Mouse (Mus musculus): ENCODE measurements around the gene Maf. TPM values are rescaled to one million over a fixed set of nuclear protein-coding genes. Genes with fewer than 3 reads are reported as not detected.

Gene Maf
- total RNA-seq, 1 experiment: 1.4 TPM

DNA sequence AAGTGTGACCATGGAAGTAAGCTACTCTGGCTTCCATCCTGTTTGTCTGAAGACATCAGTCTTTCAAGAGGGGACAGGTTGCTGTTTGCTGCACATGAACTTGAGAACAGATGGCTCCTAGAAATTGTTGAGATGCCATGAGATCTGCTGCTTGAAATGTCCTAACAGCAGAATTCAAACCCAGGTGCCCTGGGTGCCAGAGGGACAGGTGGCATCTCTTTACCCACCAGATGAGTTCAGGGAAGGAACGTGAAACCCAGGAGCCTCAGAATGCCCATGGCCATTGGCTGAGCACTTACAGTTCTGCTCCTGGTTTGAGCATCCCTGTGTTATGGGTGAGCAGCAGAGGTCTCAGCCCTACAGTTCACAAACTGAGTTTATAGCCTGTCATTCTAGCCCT lies 62.5 kb downstream of the Maf start:
- in situ Hi-C loops (cut with MboI; ENCODE audit: low sequenced_read_pairs in 2 of 2, unreplicated experiment in 2 of 2): no loop called here
- no peak overlapping the region for H3K27ac ChIP-seq (ENCODE audit: insufficient read depth, low read depth, low read length, poor library complexity, severe bottlenecking)
- H3K9ac ChIP-seq (ENCODE audit: insufficient read depth, low read depth, low read length, poor library complexity, severe bottlenecking): no peak overlapping the region
- no peaks in the 10 kb centered on the region for H3K9me3 ChIP-seq (ENCODE audit: control insufficient read depth, insufficient read depth, low read depth, low read length)
- H3K4me1 ChIP-seq (ENCODE audit: control insufficient read depth in 2 of 2, insufficient read depth in 2 of 2, low read length in 2 of 2, poor library complexity in 1 of 2): no peaks in the 10 kb centered on the region
- H3K4me3 ChIP-seq (ENCODE audit: insufficient read depth in 1 of 2, low read depth in 1 of 2, low read length in 2 of 2, poor library complexity in 1 of 2, severe bottlenecking in 1 of 2): no peak overlapping the region
- no peaks in the 10 kb centered on the region for H3K36me3 ChIP-seq (ENCODE audit: control insufficient read depth, insufficient read depth, low read length, poor library complexity, severe bottlenecking)
- TF ChIP-seq ZC3H11A (IDR thresholded peaks at IDR 0.05; ENCODE audit: borderline replicate concordance, low read depth, low read length) (no peak), HCFC1 (IDR thresholded peaks at IDR 0.05; ENCODE audit: borderline replicate concordance, insufficient read depth, low read length) (no peak), CHD2 (IDR thresholded peaks at IDR 0.05; ENCODE audit: low read depth, low read length) (no peak), MAFK (IDR thresholded peaks at IDR 0.05; ENCODE audit: insufficient read depth, low read depth, low read length) (no peak), ZNF384 (IDR thresholded peaks at IDR 0.05; ENCODE audit: low read depth, low read length) (no peak)
- DNase-seq (ENCODE audit: low read depth, low spot score): no peak

DNA sequence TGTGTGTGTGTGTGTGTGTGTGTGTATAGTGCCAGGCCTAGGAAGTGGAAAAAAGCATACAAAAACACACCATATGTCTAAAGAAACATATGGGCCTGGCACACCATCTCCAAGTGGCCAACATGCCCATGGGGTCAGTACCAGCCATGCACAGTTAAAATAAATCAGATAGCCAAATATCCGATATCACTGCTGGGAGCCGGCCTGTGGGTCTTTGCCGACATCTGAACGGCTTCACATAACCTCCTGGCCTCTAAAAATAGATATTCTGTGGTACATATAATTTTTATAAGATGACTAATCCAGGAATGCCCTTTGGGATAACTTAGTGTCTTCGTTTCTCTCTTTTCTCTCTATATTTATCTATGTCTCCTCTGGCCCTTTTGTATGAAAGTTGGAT lies 65.7 kb downstream of the Maf start:
- no peak overlapping the region for H3K9ac ChIP-seq (ENCODE audit: insufficient read depth, low read depth, low read length, poor library complexity, severe bottlenecking)
- in situ Hi-C loops (cut with MboI; ENCODE audit: low sequenced_read_pairs in 2 of 2, unreplicated experiment in 2 of 2): no loop called here
- H3K27ac ChIP-seq (ENCODE audit: insufficient read depth, low read depth, low read length, poor library complexity, severe bottlenecking): no peak overlapping the region
- TF ChIP-seq MAFK (IDR thresholded peaks at IDR 0.05; ENCODE audit: insufficient read depth, low read depth, low read length) (no peak), CHD2 (IDR thresholded peaks at IDR 0.05; ENCODE audit: low read depth, low read length) (no peak), HCFC1 (IDR thresholded peaks at IDR 0.05; ENCODE audit: borderline replicate concordance, insufficient read depth, low read length) (no peak), ZC3H11A (IDR thresholded peaks at IDR 0.05; ENCODE audit: borderline replicate concordance, low read depth, low read length) (no peak), ZNF384 (IDR thresholded peaks at IDR 0.05; ENCODE audit: low read depth, low read length) (no peak)
- H3K36me3 ChIP-seq (ENCODE audit: control insufficient read depth, insufficient read depth, low read length, poor library complexity, severe bottlenecking): no peaks in the 10 kb centered on the region
- no peaks in the 10 kb centered on the region for H3K4me1 ChIP-seq (ENCODE audit: control insufficient read depth in 2 of 2, insufficient read depth in 2 of 2, low read length in 2 of 2, poor library complexity in 1 of 2)
- no peaks in the 10 kb centered on the region for H3K9me3 ChIP-seq (ENCODE audit: control insufficient read depth, insufficient read depth, low read depth, low read length)
- DNase-seq (ENCODE audit: low read depth, low spot score): no peak
- no peak overlapping the region for H3K4me3 ChIP-seq (ENCODE audit: insufficient read depth in 1 of 2, low read depth in 1 of 2, low read length in 2 of 2, poor library complexity in 1 of 2, severe bottlenecking in 1 of 2)

DNA sequence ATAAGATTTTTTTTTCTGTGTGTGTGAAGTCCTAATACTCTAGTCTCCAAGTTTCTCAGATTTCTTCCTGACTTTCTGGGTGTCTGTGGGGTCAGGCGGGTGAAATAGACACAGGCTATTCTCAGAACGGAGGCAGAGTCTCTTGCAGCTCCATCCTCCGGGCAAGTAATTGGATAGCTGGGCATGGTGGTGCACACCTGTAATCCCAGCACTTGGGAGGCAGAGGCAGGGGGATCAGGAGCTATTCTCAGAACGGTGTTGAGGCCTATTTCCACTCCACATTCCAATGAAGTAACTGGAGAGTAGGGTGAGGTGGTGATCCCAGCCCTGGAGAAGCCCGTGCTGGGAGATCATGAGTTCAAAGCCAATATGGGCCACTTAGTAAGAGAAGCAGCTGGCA lies 67.6 kb downstream of the Maf start:
- no peak overlapping the region for H3K9ac ChIP-seq (ENCODE audit: insufficient read depth, low read depth, low read length, poor library complexity, severe bottlenecking)
- H3K9me3 ChIP-seq (ENCODE audit: control insufficient read depth, insufficient read depth, low read depth, low read length): no peaks in the 10 kb centered on the region
- H3K27ac ChIP-seq (ENCODE audit: insufficient read depth, low read depth, low read length, poor library complexity, severe bottlenecking): no peak overlapping the region
- TF ChIP-seq CHD2 (IDR thresholded peaks at IDR 0.05; ENCODE audit: low read depth, low read length) (no peak), MAFK (IDR thresholded peaks at IDR 0.05; ENCODE audit: insufficient read depth, low read depth, low read length) (no peak), ZNF384 (IDR thresholded peaks at IDR 0.05; ENCODE audit: low read depth, low read length) (no peak), HCFC1 (IDR thresholded peaks at IDR 0.05; ENCODE audit: borderline replicate concordance, insufficient read depth, low read length) (no peak), ZC3H11A (IDR thresholded peaks at IDR 0.05; ENCODE audit: borderline replicate concordance, low read depth, low read length) (no peak)
- H3K4me3 ChIP-seq (ENCODE audit: insufficient read depth in 1 of 2, low read depth in 1 of 2, low read length in 2 of 2, poor library complexity in 1 of 2, severe bottlenecking in 1 of 2): no peak overlapping the region
- in situ Hi-C loops (cut with MboI; ENCODE audit: low sequenced_read_pairs in 2 of 2, unreplicated experiment in 2 of 2): no loop called here
- DNase-seq (ENCODE audit: low read depth, low spot score): no peak
- no peaks in the 10 kb centered on the region for H3K36me3 ChIP-seq (ENCODE audit: control insufficient read depth, insufficient read depth, low read length, poor library complexity, severe bottlenecking)
- no peaks in the 10 kb centered on the region for H3K4me1 ChIP-seq (ENCODE audit: control insufficient read depth in 2 of 2, insufficient read depth in 2 of 2, low read length in 2 of 2, poor library complexity in 1 of 2)

DNA sequence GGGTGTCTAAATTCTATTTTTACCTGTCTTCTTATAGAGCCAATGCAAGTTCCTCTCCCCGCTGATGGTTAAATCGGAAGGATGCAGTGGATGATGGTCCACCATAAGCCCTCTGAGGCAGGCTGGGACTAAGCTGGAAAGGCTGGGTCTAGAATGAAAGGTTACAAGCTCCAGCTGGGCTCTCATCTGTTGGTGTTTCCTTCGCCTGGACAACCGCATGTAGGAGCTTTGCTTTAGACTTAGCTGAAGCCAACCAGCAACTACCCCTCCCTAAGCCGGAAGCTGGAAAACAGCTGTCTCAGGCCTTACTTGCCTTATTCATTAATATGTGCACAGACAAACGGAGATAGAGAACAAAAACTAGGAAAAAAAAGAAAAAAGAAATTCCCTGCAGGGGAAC lies 70.8 kb downstream of the Maf start:
- H3K4me1 ChIP-seq (ENCODE audit: control insufficient read depth in 2 of 2, insufficient read depth in 2 of 2, low read length in 2 of 2, poor library complexity in 1 of 2): peaks cover 3 to 5% of the 10 kb centered on the region in 2 experiments; a peak in 2 of 4 replicates
- in situ Hi-C loops (cut with MboI; ENCODE audit: low sequenced_read_pairs in 2 of 2, unreplicated experiment in 2 of 2): no loop called here
- DNase-seq (ENCODE audit: low read depth, low spot score): no peak

More for the DNA sequence above, 70.8 kb downstream of the Maf start:
- no peaks in the 10 kb centered on the region for H3K9me3 ChIP-seq (ENCODE audit: control insufficient read depth, insufficient read depth, low read depth, low read length)
- no peak overlapping the region for H3K4me3 ChIP-seq (ENCODE audit: insufficient read depth in 1 of 2, low read depth in 1 of 2, low read length in 2 of 2, poor library complexity in 1 of 2, severe bottlenecking in 1 of 2)
- no peak overlapping the region for H3K9ac ChIP-seq (ENCODE audit: insufficient read depth, low read depth, low read length, poor library complexity, severe bottlenecking)
- no peak overlapping the region for H3K27ac ChIP-seq (ENCODE audit: insufficient read depth, low read depth, low read length, poor library complexity, severe bottlenecking)
- H3K36me3 ChIP-seq (ENCODE audit: control insufficient read depth, insufficient read depth, low read length, poor library complexity, severe bottlenecking): no peaks in the 10 kb centered on the region
- no peak for TF ChIP-seq CHD2 (IDR thresholded peaks at IDR 0.05; ENCODE audit: low read depth, low read length)
